Mouse (Mus musculus): ENCODE data around the gene Slc38a9.

GRCm38 (mm10) chr13:112771447-112772208 lies 111.1 kb downstream of the Slc38a9 start:
- no peak for TF ChIP-seq GATA1 (IDR thresholded peaks at IDR 0.05; ENCODE audit: borderline replicate concordance, low read length)
- no peak for TF ChIP-seq FLI1 (IDR thresholded peaks at IDR 0.05; ENCODE audit: low read length)

All from megakaryocyte, embryonic 14.5 days (primary cell).